In genomic region chr6:86593146-86593897, GRCm38 (mm10) we compare ENCODE assay signal across 15 mouse cellular contexts. TPM values are rescaled to one million over a fixed set of nuclear protein-coding genes. Genes with fewer than 3 reads are reported as not detected.
DNase-seq lines count a peak whose midpoint lies in the region; ATAC-seq and TF ChIP-seq lines count a peak whose summit lies in the region.
"Had no signal": no experiment of that assay in that cellular context is flagged by ENCODE, and none has a peak within 500 bp of the region (broad histone marks: within the 10 kb centered on the region; RNA-seq: fewer than 3 reads in every experiment).

No protein-coding gene starts in this region.

- no peak overlapping the region for H3K4me3 ChIP-seq in forebrain, postnatal 0 days (ENCODE audit: low read depth, low read length)
- H3K4me3 ChIP-seq in forebrain, embryonic 15.5 days, result no peak overlapping the region
- H3K4me3 ChIP-seq: embryonic facial prominence, embryonic 12.5 days; lung, embryonic 15.5 days had no signal

- H3K9ac ChIP-seq in forebrain, postnatal 0 days, result no peak overlapping the region
- no peak overlapping the region for H3K9ac ChIP-seq in forebrain, embryonic 15.5 days (replicated peaks)
- H3K9ac ChIP-seq: embryonic facial prominence, embryonic 12.5 days; lung, embryonic 15.5 days had no signal

- WGBS in forebrain, postnatal 0 days, result 88% methylated on average over 10 of the region's 10 CpGs
- 86% methylated on average over 10 of the region's 10 CpGs for WGBS in forebrain, embryonic 15.5 days

- no peak for DNase-seq in forebrain, postnatal 0 days
- peak; percentile 88 for DNase-seq in CD4-positive helper T cell, adult 2 months (ENCODE audit: low read depth, low spot score)
- DNase-seq in urinary bladder, postnatal 14 days (ENCODE audit: low spot score), result no peak
- no peak for DNase-seq in layer of hippocampus, adult 9-10 months (ENCODE audit: low spot score)
- no peak for DNase-seq in gastrocnemius, adult 8-10 months (ENCODE audit: low spot score in 2 of 2)
- DNase-seq: adrenal gland, postnatal 36 days; cerebellum, adult 18-20 months had no signal

- H3K4me2 ChIP-seq in forebrain, postnatal 0 days (ENCODE audit: low read depth), result no peak overlapping the region
- no peak overlapping the region for H3K4me2 ChIP-seq in forebrain, embryonic 15.5 days (replicated peaks)
- H3K4me2 ChIP-seq: embryonic facial prominence, embryonic 12.5 days; heart, embryonic 11.5 days; lung, embryonic 15.5 days had no signal

- H3K36me3 ChIP-seq in forebrain, postnatal 0 days (ENCODE audit: insufficient read depth), result no peaks in the 10 kb centered on the region
- no peaks in the 10 kb centered on the region for H3K36me3 ChIP-seq in forebrain, embryonic 15.5 days
- H3K36me3 ChIP-seq: embryonic facial prominence, embryonic 12.5 days; lung, embryonic 15.5 days had no signal

- H3K27ac ChIP-seq in forebrain, postnatal 0 days (ENCODE audit: low read depth, low read length), result no peak overlapping the region
- no peak overlapping the region for H3K27ac ChIP-seq in forebrain, embryonic 15.5 days (replicated peaks)
- H3K27ac ChIP-seq: embryonic facial prominence, embryonic 12.5 days; lung, embryonic 15.5 days had no signal

- no peaks in the 10 kb centered on the region for H3K27me3 ChIP-seq in forebrain, postnatal 0 days (ENCODE audit: insufficient read depth, low read length)
- no peaks in the 10 kb centered on the region for H3K27me3 ChIP-seq in forebrain, embryonic 15.5 days
- H3K27me3 ChIP-seq: embryonic facial prominence, embryonic 12.5 days; lung, embryonic 15.5 days; Patski had no signal

- ATAC-seq in forebrain, postnatal 0 days, result no peak
- ATAC-seq in forebrain, embryonic 15.5 days (replicated peaks), result no peak
- peak; percentile 84 for ATAC-seq in common myeloid progenitor, adult 5-6 weeks (replicated peaks; ENCODE audit: low read depth, poor library complexity, severe bottlenecking)
- peak; percentile 75; the same call in 1 of the 2 replicates for ATAC-seq in neutrophil, adult 5-6 weeks (ENCODE audit: extremely low read depth, insufficient number of reproducible peaks, low FRiP score, poor library complexity, severe bottlenecking)
- ATAC-seq: forebrain, embryonic 14.5 days; Patski had no signal

- no peaks in the 10 kb centered on the region for H3K9me3 ChIP-seq in forebrain, postnatal 0 days (ENCODE audit: low read length)
- no peaks in the 10 kb centered on the region for H3K9me3 ChIP-seq in forebrain, embryonic 15.5 days
- H3K9me3 ChIP-seq: embryonic facial prominence, embryonic 12.5 days; lung, embryonic 15.5 days had no signal

- TF ChIP-seq CTCF in forebrain, postnatal 0 days (IDR thresholded peaks at IDR 0.05; ENCODE audit: low read depth), result peak; percentile 18; the same call in 1 of the 2 replicates

- H3K4me1 ChIP-seq in forebrain, postnatal 0 days (ENCODE audit: insufficient read depth), result no peaks in the 10 kb centered on the region
- H3K4me1 ChIP-seq in forebrain, embryonic 15.5 days, result no peaks in the 10 kb centered on the region
- H3K4me1 ChIP-seq: embryonic facial prominence, embryonic 12.5 days had no signal

RNA-seq across cellular contexts. Expression of gene Asprv1, which starts 34.6 kb away (rescaled TPM):
- 1.8 and 3.2 TPM in 2 replicates for total RNA-seq in forebrain, postnatal 0 days (2014; rRNA removed)
- polyA plus RNA-seq in forebrain, postnatal 0 days (2015; fragmentation: Nextera tagmentation; extraction: Ambion mirVana), result 1.6 TPM in 2 replicates
- 0.59 and 0.61 TPM in 2 replicates for polyA plus RNA-seq in forebrain, embryonic 15.5 days (2015; fragmentation: Nextera tagmentation; extraction: Ambion mirVana)
- total RNA-seq in common myeloid progenitor, adult 5-6 weeks (2017), result 0.55 TPM in 1 of 2 replicates, not detected in the other
- 195 and 207 TPM in 2 replicates for total RNA-seq in neutrophil, adult 5-6 weeks (2017)
- total RNA-seq in gastrocnemius, adult 8-10 months (2022), result not detected
- polyA plus RNA-seq: heart, embryonic 11.5 days; Patski had no signal

Comparison
In these comparisons a context has a peak if more than half of its experiments do, and no peak if none do; other contexts are left out.
1. ATAC-seq: peak in common myeloid progenitor, adult 5-6 weeks (single experiment) and neutrophil, adult 5-6 weeks (single experiment); none in forebrain, postnatal 0 days (single experiment) and forebrain, embryonic 15.5 days (single experiment).
2. RNA of gene Asprv1, which starts 34.6 kb away (total RNA-seq): 195 to 207 TPM in neutrophil, adult 5-6 weeks; 1.8 to 3.2 TPM in forebrain, postnatal 0 days, 0.55 TPM in common myeloid progenitor, adult 5-6 weeks and not detected in gastrocnemius, adult 8-10 months; every median in the first group is over 10 times any median in the second.